Mouse (Mus musculus) kidney, adult 11 months (tissue): Measurements from ENCODE around the gene Limd1.

Source experiments
- DNase-seq: peaks from one replicate; pipeline ENCODE4 v3.0.0; 2022

The Limd1 gene

GRCm38 (mm10) chr9:123483598-123483997, 5.1 kb downstream of the Limd1 start:
- no peak for DNase-seq

DNA sequence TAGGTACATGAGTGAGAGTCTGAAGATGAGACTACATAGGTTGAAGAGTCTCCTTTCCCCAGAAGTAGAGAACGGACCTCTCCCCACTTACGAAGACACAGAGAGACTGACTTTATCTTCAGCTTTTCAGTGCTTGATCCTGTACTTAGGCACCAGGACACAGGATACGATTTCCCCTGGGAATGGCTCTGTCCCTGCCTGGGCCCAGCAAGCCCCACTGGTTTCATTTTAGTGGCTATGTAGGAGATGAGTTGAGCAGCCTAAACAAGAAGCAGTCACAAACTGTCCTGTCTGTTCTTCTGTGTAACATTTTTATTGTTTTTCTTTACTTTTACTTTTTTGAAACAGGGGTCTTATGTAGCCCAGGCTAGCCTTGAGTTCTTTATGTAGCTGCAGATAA, 6.3 kb downstream of the Limd1 start:
- DNase-seq, result no peak

GRCm38 (mm10) chr9:123485561-123485960, 7.1 kb downstream of the Limd1 start:
- no peak for DNase-seq

DNA sequence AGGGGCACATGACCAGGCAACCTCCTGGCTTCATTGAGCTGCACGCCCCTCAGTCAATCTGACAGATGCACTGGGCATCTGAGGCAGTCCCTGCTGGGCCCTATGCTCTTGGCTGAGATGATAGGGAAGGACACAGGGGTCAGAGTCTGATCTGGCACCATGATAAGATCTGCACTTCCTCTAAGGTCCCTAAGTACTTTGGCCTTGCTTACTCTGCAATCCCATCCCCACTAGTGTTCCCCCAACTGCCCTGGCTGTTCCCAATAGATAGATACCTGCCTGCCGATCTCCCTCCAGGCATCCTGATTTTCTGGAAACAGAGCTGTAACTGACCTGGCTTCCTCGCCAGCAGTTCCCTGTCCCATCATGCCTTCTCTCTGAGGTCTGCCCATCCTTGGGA, 8.1 kb downstream of the Limd1 start:
- DNase-seq, result no peak

GRCm38 (mm10) chr9:123489073-123489472, 10.6 kb downstream of the Limd1 start:
- DNase-seq, result no peak

DNA sequence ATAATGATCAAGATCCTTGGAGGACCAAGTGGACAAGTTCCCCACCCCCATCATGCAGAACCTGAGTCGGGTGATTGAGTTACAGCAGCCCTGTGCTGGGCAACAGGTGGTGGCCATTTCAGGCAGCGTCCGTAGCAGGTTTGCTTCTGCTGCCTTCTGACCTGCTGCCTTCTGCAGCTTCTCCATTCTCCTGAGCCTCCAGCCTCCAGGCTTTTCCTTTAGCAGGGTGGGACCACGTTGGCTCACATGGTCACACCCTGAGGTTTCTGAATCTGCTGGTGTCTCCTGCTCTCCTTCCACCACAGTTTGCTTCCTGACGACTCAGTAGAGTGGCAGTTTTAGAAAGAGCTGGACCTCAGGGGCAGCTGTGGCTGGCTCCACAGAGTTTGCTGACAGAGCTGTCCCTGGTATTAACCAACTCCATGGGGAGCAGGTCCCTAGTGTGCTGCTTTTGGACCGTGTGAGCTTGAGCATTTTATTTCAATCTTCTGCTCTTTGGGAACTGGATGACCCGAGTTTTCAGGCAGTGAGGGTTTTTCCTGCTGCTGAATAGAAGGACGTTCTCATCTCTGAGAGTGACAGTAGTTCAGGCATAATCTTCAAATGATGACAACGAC, 11.3 kb downstream of the Limd1 start:
- DNase-seq, result no peak

- DNase-seq, result no peak
Measured at GRCm38 (mm10) chr9:123490930-123491329, 12.4 kb downstream of the Limd1 start.

GRCm38 (mm10) chr9:123491917-123492585, 13.5 kb downstream of the Limd1 start:
- peak; percentile 52 for DNase-seq

GRCm38 (mm10) chr9:123496665-123497064, 18.2 kb downstream of the Limd1 start:
- DNase-seq, result peak; percentile 67

- no peak for DNase-seq
Measured at GRCm38 (mm10) chr9:123497906-123498305, 19.4 kb downstream of the Limd1 start.

DNA sequence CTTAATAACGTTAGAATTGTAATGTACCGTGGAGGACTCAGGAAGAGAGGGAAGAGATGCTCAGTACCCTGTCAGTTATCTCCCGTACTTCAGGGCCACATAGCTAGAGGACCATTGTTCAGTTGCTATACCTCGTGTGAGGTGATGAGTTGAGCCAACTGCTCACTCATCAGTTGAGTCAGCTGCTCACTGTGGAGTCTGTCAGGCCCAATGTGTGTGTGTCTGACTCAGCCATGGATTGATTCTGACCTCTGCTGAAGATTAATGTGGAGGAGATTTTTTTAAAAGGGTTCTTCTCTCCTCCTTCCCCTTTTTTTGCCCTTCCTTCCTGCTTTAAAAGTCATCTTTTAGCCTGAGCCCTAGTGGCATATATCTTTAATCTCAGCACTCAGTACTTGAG, 22.0 kb downstream of the Limd1 start:
- no peak for DNase-seq

GRCm38 (mm10) chr9:123503171-123503834, 24.8 kb downstream of the Limd1 start:
- DNase-seq, result no peak

DNA sequence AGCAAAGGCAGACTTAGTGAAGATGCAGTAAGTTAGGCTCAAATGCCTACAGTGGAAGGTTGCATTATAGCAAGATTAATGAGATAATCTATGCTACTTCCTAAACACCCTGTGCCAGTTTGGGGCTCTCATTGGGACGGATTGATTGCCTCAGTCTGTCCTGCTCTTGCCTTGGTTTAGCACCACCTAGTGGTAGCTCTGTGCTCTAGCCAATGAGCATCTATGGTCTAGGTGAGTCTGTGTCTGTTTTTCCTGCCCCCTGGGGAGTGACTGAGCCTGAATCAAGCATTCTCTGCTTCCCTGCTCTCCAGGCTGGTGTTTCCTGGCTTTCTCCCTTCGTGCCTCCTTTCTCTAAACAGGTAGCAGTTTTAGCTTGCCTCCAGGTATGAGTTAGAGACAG, 25.8 kb downstream of the Limd1 start:
- DNase-seq, result peak; percentile 70

GRCm38 (mm10) chr9:123505598-123505997, 27.1 kb downstream of the Limd1 start:
- peak; percentile 78 for DNase-seq

DNA sequence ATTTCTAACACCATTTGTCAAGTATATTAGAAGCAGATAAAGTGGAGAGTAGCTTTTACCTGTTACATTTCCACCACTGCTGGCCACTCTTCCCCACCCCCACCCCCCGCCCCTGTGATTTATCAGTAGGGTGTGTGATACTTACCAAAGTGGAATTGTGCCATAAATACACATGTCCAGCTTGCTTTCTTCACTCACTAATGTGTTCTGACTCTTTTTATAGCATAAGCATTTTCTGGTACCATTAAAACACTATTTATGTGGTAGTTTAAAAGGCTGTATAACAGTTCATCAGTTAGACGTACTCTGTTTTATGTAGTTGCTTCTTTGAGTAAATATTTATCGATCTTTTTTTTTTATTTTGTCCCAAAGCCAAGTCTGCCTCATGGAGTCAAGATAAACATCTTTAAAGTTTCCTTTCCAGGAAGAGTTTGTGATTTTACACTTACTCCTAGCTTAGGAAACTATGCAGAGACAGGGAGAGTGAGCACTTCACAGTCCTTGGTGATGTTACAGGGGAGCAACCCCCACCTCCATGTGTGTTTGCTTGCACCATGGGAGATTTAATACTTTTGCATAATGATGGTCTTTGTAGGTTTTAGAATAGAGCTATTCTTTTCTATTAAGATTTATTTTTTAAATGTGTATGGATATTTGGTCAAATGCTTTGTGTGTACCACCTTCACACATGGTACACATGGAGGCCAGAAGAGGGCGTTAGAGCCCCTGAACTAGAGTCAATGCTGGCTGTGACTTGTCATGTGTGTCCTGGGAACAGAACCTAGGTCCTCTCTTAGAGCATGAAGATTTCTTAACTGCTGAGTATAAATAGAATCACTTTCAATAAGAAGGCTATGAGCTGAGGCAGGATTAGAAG, 28.0 kb downstream of the Limd1 start:
- no peak for DNase-seq

GRCm38 (mm10) chr9:123507380-123507779, 28.9 kb downstream of the Limd1 start:
- no peak for DNase-seq

DNA sequence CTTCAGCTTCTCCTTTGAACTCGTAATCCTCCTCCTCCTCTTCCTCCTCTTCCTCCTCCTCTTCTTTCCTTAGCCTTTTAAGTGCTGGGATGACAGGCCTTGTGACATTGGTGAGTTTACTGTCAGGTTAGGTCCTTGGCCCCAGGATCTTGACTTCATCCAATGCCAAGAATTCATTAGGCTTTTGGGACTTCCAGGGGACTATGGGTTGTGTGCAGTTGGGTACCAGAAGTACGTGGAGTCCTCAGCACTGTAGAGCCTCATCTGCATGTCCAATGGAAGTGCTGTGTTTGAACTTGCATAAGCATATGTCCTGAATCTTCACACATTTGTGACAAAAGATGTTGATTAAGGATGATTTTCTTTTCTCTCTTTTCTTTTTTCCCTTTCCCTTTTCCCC, 30.5 kb downstream of the Limd1 start:
- no peak for DNase-seq

GRCm38 (mm10) chr9:123509638-123510604, 31.4 kb downstream of the Limd1 start:
- DNase-seq, result peak; percentile 32

DNA sequence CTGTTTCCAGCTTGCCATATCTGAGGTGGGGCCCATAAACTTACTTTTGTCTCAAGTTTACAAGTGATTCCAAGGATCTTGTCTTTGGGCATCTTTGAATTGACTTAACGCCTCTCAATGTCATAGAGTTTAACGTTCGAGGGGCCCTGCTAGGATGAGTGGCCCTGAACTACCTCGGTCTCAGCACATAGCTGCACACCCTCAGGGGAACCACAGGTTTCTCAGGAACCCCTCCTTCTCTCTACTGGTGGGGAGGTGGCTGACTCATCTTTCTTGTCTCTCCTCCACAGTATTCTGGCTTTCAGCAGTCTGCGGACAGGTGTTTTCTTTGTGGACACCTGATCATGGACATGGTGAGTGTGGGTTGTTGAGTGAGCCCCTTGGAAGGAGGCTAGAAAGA, 32.4 kb downstream of the Limd1 start:
- DNase-seq, result no peak

GRCm38 (mm10) chr9:123512482-123512881, 34.0 kb downstream of the Limd1 start:
- DNase-seq, result no peak

DNA sequence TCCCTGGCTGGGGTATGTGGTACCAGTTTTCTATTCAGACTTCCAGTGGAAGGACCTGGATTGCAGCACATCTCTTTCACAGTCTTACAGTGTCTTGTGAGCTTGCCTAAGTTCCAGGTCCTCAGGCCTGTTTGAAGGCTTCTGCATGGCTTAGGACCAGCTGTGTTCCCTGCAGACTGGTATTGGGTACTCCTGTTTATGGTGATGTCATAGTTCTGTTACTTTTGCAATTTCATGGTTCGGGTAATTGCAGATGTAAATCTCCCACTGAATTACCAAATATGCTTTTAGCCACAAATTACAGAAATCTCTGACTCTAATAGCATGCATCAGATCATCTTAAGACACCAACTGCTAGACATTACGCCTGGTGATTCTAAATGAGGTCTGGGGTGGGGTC, 36.6 kb downstream of the Limd1 start:
- DNase-seq, result no peak
